Mouse (Mus musculus): ENCODE measurements at regions not wholly inside any gene's neighbourhood (a gene's known extent, or its start where the extent isn't known, plus 50 kb on each side); places are given as distances from the start of the nearest gene placed in this dataset.

DNA sequence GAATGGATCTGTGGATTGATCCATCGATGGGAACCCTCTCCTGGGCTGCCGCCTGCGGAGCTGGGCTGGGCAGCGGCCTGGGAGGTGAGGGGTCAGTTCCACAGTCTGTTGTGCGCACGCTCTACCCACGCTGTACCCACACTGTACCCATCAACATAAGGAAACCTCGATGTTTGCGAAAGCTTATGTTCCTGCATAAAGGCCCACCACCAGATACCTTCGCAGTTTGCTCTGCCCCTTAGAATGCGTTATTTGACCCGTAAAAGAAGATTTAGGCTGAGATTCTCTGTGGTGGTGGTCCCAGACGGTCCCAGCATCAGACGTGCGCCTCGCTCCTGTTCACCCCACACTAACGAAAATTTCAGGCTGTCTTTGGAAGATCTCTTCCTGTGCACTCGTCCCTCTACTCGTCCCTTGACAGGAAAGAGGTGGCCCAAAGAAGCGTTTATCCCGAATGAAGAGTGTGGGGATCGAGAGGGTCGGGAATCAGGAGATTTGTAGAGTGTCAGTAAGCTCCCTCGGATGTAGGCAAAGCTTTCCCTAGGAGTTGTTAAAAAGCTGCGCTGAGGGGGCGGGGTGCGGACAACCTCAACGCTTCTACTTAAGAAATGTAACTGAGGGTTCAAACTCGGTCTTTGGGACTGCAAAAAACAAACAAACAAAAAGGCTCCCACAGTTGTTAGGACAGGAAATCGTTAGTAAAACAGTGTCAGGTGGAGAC is 123.9 kb downstream of the Tmem161b start:
- DNase-seq = no peak

DNA sequence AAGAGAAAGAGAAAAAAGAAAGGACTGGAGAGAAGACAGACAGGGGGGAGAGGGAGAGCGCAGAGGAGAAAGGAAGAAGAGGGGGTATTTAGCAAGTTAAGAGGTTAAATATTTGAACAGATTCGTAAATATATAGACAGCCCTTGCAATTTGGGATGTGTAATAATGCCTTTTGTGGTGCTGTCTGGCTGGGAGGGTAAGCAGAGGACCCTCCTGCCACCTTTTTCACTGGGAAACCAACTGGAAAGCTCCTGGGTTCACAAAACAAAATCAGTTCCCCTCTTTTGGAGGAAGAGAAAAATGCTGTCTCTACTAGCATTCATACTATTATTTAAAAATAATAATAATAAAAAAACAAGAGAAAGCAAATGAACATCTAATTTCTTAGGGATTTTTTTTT is 124.5 kb downstream of the Tmem161b start:
- no peak for DNase-seq

DNA sequence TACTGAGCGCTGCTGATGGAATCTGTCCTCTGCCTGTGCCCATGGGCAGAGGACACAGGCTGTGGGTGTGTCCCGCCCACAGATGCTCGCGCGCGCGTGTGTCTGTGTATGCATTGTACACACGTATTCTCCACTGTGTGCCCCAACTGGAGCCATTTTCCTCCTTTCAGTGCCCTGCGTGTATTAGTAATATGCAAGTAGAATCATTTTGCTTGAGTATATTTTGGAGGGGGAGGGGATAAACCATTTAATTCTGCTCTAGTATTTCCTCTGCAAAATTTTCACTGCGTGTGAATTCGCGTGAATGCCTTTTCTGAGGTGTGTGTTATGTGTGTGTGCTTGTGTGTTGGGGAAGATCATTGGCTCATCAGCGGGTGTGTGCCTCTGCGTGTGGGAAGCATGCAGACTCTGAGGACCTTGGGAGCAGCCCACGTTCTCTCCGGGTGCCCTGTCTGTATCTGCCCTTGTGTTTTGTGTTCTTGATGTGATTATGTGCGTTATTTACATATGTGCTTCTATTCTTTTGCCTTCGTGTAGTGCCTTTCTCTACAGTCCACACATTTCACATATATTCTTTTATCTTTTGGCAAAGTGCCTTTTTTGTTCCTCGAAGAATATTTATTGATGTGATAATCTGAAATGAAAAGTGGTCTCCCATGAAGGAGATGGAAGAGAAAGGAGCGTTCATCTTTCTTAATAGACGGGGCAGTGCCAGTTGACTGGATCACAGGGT is 125.3 kb downstream of the Tmem161b start:
- DNase-seq = no peak

DNA sequence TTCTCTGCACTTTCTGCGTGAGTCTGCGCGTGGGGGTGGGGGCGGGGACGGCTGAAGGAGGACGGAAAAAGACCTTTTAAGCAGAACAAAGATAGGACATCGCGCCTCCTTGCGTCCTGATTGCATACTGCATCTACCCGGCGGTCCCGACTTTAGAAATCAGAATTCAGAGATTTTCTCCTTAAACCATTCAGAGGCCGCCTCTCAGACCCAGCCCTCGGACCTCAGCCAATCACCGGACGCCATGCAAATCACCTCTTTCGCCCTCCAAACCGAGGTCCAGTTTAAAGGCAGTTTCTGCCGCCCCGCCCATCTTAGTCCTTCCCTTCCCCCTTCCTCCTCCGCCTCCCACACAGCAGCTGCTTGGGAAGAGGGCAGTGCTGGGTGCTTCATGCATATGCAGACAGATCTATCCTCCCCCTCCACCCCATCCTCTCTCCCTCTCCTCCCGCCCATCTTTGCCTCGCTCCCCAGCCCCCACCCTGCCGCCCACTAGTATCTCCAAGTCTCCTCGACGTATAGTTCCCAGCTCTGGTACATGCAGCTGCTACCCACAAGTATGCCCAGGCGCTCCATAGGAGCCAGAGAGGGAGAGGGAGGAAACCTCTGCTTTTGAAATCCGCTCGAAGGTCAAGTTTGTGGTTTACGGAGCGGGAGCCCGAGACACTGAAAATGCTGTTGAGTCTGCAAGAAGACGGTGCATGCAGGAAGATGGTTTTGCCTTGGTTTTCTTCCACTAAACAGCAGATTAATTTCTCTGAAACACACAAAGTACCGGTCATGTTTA is 126.0 kb downstream of the Tmem161b start:
- DNase-seq = peak; percentile 94

DNA sequence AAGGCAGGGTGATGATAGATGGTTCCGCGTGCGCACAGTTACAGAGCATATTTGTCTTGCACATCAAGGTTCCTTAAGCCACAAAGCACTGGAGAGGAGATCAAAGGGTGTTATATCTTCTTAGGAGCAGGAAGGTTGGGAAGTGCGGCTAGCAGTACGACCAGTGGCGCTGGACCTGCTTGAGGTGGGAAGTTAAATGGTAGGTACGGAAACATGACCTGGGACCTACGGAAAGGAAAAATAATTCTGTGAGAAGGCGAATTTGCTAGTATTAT is 126.5 kb downstream of the Tmem161b start:
- DNase-seq = peak; percentile 6

DNA sequence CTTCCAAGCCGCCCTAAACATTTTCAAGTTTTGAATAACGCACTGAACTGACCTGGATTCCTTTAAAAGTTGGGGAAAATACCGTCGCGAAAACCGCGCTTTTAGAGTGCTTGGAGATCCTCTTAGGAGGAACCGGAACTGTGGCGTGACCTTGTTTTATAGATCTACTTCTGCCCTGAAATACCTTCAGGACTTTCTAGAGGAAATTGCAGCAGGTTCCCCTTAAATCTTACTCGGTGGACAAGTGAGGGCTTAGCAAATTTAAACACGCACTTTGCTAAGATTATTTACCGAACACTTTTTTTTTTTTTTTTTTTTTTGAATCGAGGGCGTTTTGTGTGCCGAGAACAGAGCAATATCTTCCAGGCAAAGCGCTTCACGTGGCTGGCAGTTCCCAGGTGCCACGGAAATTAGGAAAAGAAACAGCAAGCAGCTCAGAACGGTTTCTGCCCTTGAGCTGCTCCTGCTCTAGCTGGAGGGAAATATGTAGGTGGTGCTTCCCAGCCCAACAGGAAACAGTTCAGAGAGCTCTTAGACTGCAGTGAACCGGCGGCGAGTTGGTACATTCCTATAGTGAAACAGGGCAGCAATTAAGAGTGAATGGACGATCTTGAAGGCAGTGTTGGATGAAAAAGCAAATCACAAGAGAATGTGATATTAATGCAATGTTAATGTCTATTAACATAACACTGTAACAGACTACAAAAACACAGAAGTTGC is 127.1 kb downstream of the Tmem161b start:
- DNase-seq = peak; percentile 24

DNA sequence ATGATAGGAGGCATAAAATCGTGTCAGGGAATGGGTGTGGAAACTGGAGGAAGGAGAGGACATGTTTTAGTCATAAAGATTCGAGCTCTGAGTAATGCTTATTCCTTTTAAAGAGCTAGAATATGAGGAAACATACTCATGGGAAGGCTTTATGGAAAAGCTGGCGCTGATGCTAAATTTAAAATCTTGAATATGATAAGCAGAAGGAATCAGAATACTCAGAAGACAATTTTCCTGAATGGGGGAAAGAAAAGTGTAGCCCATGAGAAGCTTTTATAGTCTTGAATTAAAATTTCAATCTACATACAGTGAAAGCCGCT is 127.6 kb downstream of the Tmem161b start:
- DNase-seq = no peak

DNA sequence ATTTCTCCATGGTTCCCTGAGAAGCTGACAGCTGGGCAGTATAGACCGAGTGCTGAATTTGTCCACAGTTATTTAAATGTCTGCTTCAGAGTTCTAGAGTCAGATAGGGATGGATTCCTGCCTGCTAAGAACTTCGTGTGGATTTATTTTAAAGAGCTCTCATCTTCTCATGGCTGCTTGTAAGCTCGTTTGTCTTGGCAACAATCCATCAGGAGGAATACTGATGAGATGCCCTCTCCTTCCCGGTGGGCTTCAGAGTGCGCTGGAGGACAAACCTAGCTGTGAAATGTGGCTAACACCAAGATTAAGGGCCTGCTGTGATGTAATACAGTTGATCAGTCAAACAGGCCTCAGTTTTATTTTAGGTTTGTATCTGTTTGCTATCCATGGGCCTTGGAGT is 128.7 kb downstream of the Tmem161b start:
- DNase-seq = no peak

DNA sequence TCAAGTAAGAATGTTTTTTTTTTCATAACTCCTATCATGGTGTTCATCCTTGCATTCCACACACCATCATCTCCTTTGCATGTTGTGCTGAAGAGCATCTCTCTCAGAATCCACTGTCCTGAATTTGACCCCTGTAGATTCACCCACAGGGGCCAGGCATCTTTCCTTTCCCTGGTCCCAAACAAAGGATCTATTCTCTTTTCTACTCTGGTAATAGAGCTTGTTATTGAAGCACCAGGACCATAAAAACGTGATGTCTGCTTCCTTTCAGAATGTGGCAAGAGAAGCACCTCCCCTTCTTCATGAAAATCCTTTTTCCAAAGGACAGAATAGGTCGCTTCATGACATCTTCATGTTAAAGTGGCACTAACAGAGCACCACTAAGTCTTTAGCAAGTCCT is 134.4 kb downstream of the Tmem161b start:
- no peak for DNase-seq

DNA sequence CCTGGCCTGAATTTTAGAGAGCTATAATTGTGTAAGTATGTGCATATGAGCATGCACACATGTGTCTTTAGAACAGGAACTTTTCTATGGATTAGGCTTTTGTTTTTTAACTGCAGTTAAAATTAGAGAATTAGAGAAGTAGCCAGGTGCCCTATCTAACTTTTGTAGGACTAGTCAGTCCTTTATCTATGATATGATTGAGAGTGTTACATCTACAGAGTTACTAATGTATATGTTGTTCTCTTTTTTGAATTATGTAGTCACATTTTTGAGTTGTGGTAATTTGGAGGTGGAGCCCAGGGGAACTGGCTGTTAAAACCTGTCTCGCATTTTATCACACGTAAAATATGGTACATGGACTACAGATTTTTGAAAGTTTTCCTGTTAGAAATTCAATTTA is 138.4 kb downstream of the Tmem161b start:
- no peak for DNase-seq

DNA sequence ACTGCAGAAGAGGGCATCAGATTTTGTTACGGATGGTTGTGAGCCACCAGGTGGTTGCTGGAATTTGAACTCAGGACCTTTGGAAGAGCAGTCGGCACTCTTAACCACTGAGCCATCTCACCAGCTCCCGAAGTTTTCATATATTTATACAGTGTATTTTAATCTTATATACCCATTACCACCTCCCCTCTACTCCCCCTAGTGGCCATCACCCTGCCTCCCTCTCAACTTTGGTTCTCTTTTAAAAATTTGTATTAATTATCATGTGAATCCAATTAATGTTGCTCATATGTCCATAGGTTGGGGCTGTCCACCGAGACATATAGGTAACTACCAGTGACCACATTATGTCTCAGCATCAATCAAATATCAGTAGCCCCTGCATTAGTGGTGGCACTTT is 142.0 kb downstream of the Tmem161b start:
- DNase-seq = no peak

DNA sequence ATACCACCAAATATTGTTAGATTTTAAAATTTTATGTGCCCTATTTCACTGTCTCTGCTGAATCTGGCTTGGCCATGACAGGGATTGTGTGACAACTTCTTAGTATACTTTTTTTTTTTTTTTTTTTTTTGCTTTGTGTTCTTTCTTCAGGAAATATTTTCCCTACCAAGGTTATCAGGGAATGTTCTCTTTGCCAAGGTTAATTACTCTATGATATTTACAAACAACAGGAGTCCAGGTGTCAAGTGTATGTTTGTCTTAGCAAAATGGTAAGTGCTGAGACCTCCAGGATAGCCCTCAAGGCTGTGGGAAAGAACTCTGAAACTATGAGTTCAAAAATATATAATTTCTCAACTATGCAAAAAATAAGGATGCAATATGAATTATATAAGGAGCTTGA is 143.4 kb downstream of the Tmem161b start:
- no peak for DNase-seq

DNA sequence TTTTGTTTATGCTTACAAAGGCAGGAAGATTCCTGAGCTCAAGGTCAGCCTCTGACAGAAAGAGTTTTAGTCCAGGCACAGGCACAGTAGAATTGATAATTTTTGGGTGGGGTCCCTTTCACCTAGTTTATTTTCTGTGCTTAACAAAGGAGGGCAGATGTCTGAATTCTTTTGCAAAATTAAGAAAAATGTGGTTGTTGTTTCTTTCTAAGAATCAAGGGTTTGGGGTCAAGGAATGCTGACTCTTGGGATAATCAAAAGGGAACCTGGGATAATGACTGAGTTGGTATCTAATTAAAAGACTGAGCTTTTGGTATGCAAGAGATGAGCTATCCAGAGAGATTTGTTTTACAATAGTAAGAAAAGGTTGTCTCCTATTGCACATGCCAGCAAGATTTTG is 143.9 kb downstream of the Tmem161b start:
- DNase-seq = no peak

DNA sequence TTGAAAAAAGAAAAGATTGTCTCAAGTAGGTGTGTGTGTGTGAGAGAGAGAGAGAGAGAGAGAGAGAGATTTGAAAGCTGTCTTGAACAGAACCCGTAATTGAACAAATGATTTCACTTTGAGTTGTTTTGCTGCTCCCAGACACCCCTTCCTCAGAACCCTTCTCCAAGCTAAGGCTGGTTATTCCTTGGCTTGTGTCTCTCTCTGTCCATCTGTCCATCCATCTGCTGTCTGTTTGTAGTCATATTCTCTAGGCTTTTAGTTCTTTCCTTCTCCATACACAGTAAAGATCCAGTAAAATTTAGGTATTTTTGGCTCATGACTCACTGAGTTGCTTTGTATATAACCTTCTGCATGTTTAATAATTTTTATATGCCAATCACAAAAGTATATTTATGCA is 144.7 kb downstream of the Tmem161b start:
- no peak for DNase-seq

DNA sequence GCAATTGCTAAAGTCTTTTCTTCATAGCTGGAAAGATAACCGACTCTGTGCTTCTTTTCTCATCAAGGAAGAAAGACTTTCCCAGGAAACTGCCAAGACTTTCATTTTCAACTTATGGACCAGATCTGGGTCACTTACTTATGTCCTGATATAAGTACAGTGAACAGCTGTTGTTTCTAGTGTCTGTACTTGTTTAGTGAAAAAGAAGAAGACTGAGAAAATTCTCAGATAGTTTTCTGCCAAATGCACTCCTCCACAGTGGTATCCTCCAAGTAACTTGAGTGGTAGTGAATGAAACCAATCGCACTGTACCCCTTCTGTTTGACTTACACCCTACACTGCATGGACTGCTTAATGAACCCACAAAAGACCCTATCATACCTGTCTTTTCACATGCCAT is 146.1 kb downstream of the Tmem161b start:
- DNase-seq = no peak

DNA sequence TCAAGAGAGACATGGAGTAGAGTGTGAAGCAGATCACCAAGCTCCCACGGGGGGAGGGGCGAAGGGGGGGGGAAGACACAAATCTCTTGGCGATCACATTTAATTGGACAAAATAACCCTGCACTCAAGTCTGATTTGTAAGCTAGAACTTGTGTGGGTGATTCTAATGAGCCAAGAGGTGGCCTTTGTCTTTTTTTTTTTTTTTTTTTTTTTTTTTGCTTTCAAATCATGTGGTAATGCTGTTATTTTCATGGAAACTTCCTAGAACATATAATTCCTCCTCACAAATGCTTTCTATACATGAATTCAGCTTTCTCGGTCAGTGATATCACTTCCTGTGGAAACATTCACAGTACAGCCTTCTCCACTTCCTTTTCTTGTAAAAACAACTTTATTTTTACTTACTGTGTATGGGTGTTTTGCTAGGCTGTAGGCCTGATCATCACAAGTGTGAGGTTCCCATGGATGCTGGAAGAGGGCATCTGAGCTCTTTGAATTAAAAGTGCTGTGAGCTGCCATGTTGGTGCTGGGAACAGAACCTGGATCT is 152.7 kb downstream of the Tmem161b start:
- no peak for DNase-seq

DNA sequence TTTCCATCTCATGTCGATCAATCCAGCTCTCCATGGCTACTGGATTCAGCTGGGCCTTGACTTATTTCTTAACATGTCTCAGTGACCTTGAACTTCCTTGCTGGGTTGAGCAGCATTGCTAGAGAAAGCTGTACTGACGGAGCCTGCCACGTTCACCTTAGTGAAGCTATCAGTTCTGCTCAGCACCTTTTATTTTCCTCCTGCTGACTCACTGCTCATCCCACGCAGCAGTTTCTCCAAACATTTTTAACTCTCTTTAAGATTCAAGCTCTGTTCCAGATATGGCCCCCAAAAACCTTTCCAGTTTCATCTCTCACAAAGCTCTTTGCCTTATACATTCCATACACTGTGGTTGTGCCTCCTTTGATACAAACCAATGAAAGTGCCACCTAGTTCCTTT is 153.8 kb downstream of the Tmem161b start:
- no peak for DNase-seq

DNA sequence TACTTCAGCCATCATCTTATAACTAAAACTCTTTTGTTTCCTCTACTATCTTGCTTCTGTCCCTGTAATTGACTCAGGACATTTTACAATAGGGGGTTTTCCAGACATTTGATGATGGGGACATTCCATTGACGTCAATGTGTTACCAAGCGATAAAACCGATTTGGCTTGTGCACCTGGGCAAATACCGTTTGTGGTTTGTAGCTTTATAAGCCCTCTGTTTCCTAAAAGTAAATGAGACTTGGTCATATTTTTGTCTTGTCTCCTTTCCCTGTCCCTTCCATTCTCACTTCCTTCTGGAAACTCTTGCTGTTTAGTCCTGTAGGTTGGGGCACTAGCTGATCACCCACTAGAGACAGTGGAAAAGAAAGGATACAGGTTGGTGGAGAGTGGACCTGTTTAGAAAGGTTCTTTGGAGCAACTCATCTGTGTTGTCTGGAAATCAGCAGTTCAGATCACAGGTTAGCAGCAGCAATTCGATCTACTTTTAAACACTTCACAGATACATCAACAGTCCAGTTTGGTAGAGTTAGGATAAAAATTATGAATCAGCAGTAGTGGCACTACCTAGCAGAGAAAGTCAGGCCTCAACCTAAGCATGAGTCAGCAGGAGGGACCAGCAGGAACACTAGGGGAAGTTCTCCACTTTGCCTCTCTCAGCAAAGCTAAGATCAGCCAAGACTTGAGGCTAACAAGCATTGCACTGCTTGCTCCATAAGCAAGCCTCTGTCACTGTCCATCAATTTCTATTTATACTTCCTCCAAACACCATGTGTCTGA is 156.6 kb downstream of the Tmem161b start:
- DNase-seq = no peak

DNA sequence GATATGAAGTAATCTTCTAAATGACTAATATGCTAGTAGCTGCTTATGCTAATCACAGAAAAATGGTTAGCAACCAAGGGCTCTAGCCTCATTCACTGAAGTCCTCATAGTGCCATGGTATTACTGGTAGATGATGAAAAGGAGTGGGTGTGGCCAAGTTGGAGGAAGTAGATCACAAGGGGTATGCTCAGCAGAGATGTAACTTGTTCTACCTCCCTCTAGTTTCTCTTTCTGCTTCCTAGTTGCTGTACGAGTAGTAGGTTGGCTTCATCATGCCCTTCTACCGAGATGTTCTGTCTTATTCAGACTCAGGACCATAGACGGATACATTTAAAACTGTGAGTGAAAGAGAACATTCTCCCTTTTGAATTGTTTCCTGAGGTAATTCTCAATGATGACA is 169.5 kb downstream of the Tmem161b start:
- no peak for DNase-seq

DNA sequence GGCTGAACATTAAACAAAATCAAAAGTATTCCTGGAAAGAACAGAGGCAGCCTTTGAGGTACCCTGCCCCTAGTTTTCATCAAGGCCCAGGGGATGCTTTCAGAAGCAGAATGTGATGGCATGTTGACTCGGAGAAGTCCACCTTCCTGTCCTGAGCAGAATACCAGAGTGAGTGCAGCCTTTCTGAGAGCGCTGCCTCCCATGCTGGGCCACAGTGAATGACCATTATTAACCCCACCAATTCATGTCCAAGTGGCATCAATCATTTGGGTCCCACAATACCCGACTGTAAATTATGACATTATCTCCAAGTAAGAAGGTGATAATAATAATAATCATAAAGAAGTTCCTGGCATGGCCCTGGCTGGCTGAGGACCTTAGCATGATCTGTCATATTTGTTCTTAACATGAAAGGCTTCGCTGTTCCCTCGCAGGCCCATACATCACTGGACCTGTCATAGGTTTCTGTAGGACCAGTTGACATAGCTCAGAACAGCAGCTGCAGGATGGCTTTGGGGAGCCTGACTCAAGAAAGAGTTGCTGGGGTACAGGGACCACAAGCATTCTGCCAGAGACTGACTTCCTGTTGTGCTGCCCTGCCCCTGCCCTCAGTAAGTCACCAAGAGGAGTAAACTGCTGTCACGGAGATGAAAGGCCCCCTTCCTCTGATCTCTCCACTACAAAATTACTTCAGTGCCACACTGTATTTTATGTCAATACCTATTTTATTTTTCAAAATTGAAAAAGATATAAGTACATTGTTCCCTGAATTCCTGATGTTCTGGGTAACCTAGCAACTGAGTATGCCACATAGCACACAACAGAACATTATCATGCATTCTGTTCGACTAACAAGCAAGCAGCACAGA is 176.6 kb downstream of the Tmem161b start:
- DNase-seq = no peak
